Mouse (Mus musculus): ENCODE measurements around the gene Slc16a3. TPM values are rescaled to one million over a fixed set of nuclear protein-coding genes. Genes with fewer than 3 reads are reported as not detected.

Slc16a3 gene
- polyA plus RNA-seq, 1 experiment from 2014 or later: 9.0 TPM

DNA sequence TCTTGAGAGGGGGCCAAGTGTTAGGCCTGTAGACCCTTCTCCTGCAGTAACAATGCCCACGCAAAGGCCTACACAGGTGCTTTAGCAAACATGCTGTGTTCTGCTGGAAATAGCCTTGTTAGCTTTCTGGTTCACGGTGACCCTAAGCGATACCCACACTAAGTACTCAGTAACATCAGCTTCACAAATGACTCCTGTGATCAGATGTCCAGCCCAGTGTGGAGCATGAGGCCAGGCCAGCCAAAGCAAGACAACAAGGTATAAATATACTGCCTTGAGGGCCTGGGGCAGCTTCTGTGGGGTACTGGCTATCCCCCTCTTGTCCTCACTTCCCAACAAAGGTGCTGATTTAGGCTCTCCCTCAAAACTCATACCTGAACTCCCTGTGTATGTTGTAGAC is 44.8 kb downstream of the Slc16a3 start:
- Histone ChIP-seq H3K27ac (ENCODE audit: low read length) (no peak overlapping the region), H3K9me3 (replicated peaks; ENCODE audit: control insufficient read depth, low read length, poor library complexity, severe bottlenecking) (no peaks in the 10 kb centered on the region), H3K4me2 (ENCODE audit: low read length) (no peak overlapping the region), H3K4me1 (ENCODE audit: control insufficient read depth, insufficient read depth, low read length) (peaks cover 33% of the 10 kb centered on the region), H3K36me3 (ENCODE audit: control insufficient read depth, insufficient read depth, low read length) (no peaks in the 10 kb centered on the region), H3K9ac (ENCODE audit: low read depth, low read length) (no peak overlapping the region), H3K27me3 (ENCODE audit: control insufficient read depth, insufficient read depth, low read depth, low read length) (no peaks in the 10 kb centered on the region), H3K4me3 (ENCODE audit: low read depth, low read length) (no peak overlapping the region)
- ATAC-seq: no peak
- 97% methylated on average over 3 of the region's 3 CpGs for WGBS

DNA sequence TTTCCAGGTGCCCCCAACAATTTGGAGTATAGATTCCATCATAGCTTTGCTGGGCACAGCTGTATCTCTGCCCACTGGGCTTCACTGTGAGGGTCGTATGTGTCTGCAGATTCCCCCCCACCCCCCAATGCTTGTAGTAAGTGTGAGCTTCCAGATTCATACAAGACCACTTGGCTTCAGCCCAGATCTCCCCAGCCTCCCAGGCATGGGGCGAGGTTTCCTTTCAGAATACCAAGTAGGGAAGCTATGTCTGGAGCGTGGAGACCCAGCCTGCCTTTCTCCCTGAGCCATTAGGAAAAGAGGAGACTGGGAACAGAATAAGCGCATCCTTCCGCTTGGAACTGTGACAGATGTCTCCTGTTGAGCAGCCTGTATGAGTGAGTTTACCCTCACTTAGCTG is 45.3 kb downstream of the Slc16a3 start:
- H3K4me2 ChIP-seq (ENCODE audit: low read length): no peak overlapping the region
- no peaks in the 10 kb centered on the region for H3K27me3 ChIP-seq (ENCODE audit: control insufficient read depth, insufficient read depth, low read depth, low read length)
- ATAC-seq: no peak
- no peak overlapping the region for H3K27ac ChIP-seq (ENCODE audit: low read length)
- no peaks in the 10 kb centered on the region for H3K36me3 ChIP-seq (ENCODE audit: control insufficient read depth, insufficient read depth, low read length)
- no peak overlapping the region for H3K4me3 ChIP-seq (ENCODE audit: low read depth, low read length)
- no peak overlapping the region for H3K9ac ChIP-seq (ENCODE audit: low read depth, low read length)
- H3K4me1 ChIP-seq (ENCODE audit: control insufficient read depth, insufficient read depth, low read length): peaks cover 28% of the 10 kb centered on the region
- 65% methylated on average over 5 of the region's 5 CpGs for WGBS
- no peaks in the 10 kb centered on the region for H3K9me3 ChIP-seq (replicated peaks; ENCODE audit: control insufficient read depth, low read length, poor library complexity, severe bottlenecking)

DNA sequence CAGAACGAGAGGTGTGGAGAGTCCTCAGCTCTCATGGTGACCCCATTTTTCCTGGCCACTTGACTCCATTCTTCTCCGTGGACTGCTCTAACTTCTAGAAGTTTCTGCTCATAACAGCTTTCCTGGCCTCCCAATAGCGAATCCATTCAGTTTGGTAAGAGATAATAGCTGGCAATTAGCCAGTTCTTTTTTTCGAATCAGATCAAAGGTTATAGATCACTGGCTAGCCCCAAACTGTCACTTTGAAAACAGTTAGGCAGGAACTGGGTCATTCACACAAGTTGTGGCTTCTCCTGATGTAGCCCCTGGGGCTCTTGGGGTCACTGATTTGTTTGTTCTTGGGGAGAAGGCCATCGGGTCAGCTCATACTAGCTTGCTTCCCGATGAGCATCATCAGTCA is 46.5 kb downstream of the Slc16a3 start:
- Histone ChIP-seq H3K9me3 (replicated peaks; ENCODE audit: control insufficient read depth, low read length, poor library complexity, severe bottlenecking) (no peaks in the 10 kb centered on the region), H3K9ac (ENCODE audit: low read depth, low read length) (no peak overlapping the region), H3K4me3 (ENCODE audit: low read depth, low read length) (no peak overlapping the region), H3K36me3 (ENCODE audit: control insufficient read depth, insufficient read depth, low read length) (no peaks in the 10 kb centered on the region), H3K27me3 (ENCODE audit: control insufficient read depth, insufficient read depth, low read depth, low read length) (no peaks in the 10 kb centered on the region), H3K27ac (ENCODE audit: low read length) (no peak overlapping the region), H3K4me1 (ENCODE audit: control insufficient read depth, insufficient read depth, low read length) (peaks cover 17% of the 10 kb centered on the region), H3K4me2 (ENCODE audit: low read length) (no peak overlapping the region)
- no peak for ATAC-seq
- WGBS: 91% methylated on average over 6 of the region's 6 CpGs

DNA sequence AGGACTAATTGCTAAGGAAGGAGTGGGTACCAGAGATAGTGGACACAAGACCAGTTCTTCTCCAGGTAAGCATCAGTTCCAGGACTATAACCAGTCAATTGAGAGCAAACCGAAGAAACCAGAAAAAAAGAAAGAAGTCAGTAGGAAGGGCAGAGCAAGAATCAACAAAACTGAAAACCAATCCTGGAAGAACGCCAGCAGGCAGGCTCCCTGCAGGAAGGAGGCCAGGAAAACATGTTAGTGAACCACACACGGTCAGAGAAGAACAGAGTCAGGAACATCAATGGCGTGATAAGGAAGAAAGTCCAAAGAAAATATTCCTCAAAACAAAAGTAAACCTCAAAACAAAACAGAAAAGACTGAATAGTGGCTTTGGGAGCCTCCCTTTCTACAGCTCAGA is 53.7 kb downstream of the Slc16a3 start:
- Histone ChIP-seq H3K36me3 (ENCODE audit: control insufficient read depth, insufficient read depth, low read length) (no peaks in the 10 kb centered on the region), H3K9ac (ENCODE audit: low read depth, low read length) (no peak overlapping the region), H3K4me3 (ENCODE audit: low read depth, low read length) (no peak overlapping the region), H3K4me2 (ENCODE audit: low read length) (no peak overlapping the region), H3K27me3 (ENCODE audit: control insufficient read depth, insufficient read depth, low read depth, low read length) (no peaks in the 10 kb centered on the region), H3K9me3 (replicated peaks; ENCODE audit: control insufficient read depth, low read length, poor library complexity, severe bottlenecking) (no peaks in the 10 kb centered on the region), H3K4me1 (ENCODE audit: control insufficient read depth, insufficient read depth, low read length) (no peaks in the 10 kb centered on the region), H3K27ac (ENCODE audit: low read length) (no peak overlapping the region)
- WGBS: 79% methylated on average over 4 of the region's 4 CpGs
- ATAC-seq: no peak

DNA sequence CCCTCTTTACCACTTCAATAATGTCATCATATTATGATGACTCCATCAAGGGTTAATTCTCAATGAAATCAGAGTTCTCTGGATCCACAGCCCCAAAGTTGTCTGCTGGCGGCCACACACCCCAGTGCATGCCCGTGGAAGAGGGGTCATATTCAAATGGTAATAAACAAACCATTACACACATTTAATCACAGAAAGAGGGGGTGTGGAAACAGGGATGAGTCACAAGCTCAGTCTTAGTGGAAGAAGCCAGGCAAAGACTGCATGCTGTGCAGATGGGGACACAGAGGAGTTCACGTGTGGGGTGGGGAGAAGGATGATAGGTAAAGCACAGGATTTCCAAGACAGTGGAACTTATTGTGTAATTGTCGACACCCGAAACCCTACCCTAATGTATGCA is 56.0 kb downstream of the Slc16a3 start:
- Histone ChIP-seq H3K4me3 (ENCODE audit: low read depth, low read length) (no peak overlapping the region), H3K9me3 (replicated peaks; ENCODE audit: control insufficient read depth, low read length, poor library complexity, severe bottlenecking) (no peaks in the 10 kb centered on the region), H3K4me2 (ENCODE audit: low read length) (no peak overlapping the region), H3K27ac (ENCODE audit: low read length) (no peak overlapping the region), H3K27me3 (ENCODE audit: control insufficient read depth, insufficient read depth, low read depth, low read length) (no peaks in the 10 kb centered on the region), H3K9ac (ENCODE audit: low read depth, low read length) (no peak overlapping the region), H3K4me1 (ENCODE audit: control insufficient read depth, insufficient read depth, low read length) (no peaks in the 10 kb centered on the region), H3K36me3 (ENCODE audit: control insufficient read depth, insufficient read depth, low read length) (no peaks in the 10 kb centered on the region)
- no peak for ATAC-seq
- 61% methylated on average over 5 of the region's 5 CpGs for WGBS

DNA sequence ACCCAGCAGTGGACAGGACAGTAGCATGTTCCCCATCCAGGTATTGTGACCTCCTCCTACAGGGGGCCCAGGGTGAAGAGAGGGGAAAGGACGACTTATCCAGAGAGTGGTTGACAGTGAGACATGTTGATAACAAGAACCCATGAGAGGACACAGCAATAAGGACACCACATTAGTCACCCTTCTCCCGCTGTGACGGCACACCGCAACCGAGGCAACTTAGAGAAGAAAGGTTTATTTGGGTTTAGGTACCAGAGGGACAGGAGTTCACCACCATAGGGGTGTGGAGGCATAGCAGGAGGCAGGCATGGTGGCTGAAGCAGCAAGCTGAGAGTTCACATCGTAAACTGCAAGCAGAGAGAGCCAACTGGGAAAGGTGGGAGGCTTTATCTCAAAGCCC is 57.9 kb downstream of the Slc16a3 start:
- H3K9ac ChIP-seq (ENCODE audit: low read depth, low read length): no peak overlapping the region
- H3K4me1 ChIP-seq (ENCODE audit: control insufficient read depth, insufficient read depth, low read length): no peaks in the 10 kb centered on the region
- H3K27ac ChIP-seq (ENCODE audit: low read length): no peak overlapping the region
- ATAC-seq: no peak
- H3K4me3 ChIP-seq (ENCODE audit: low read depth, low read length): no peak overlapping the region
- 79% methylated on average over 6 of the region's 6 CpGs for WGBS
- no peaks in the 10 kb centered on the region for H3K9me3 ChIP-seq (replicated peaks; ENCODE audit: control insufficient read depth, low read length, poor library complexity, severe bottlenecking)
- no peak overlapping the region for H3K4me2 ChIP-seq (ENCODE audit: low read length)
- H3K27me3 ChIP-seq (ENCODE audit: control insufficient read depth, insufficient read depth, low read depth, low read length): no peaks in the 10 kb centered on the region
- H3K36me3 ChIP-seq (ENCODE audit: control insufficient read depth, insufficient read depth, low read length): no peaks in the 10 kb centered on the region

DNA sequence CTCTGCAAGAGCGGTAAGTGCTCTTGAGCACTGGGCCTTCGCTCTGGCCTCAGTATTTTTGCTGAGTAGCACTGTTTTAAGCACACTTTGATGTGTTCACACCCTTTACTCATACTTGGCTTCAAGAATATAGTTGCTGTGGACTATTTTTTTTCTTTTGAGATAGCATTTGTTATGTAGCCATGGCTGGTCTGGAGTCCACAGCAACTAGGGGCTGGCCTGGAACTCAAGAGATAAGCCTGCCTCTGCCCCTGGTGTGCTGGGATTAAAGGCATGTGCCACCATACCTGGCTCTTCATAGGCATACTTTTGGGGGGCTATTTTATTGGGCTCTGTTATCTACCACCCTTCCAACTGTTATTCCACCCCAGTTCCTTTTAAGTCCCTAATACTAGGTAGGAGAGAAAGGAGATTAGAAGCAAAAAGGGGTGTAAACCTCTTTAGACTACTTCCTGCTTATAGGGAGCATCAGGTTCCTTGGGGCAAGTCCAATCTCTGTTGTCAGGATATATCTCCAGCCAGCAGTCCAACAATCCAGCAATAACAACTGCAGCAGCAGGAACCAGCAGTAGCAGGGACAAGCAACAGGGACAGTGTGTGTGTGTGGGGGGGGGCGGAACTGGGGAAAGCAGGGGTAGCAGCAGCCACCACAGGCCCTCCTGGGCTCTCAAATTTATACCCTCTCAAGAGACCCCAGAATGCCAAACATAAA is 61.9 kb downstream of the Slc16a3 start:
- Histone ChIP-seq H3K9me3 (replicated peaks; ENCODE audit: control insufficient read depth, low read length, poor library complexity, severe bottlenecking) (no peaks in the 10 kb centered on the region), H3K27ac (ENCODE audit: low read length) (no peak overlapping the region), H3K27me3 (ENCODE audit: control insufficient read depth, insufficient read depth, low read depth, low read length) (no peaks in the 10 kb centered on the region), H3K4me1 (ENCODE audit: control insufficient read depth, insufficient read depth, low read length) (no peaks in the 10 kb centered on the region), H3K36me3 (ENCODE audit: control insufficient read depth, insufficient read depth, low read length) (no peaks in the 10 kb centered on the region), H3K4me2 (ENCODE audit: low read length) (no peak overlapping the region), H3K9ac (ENCODE audit: low read depth, low read length) (no peak overlapping the region), H3K4me3 (ENCODE audit: low read depth, low read length) (no peak overlapping the region)
- ATAC-seq: no peak
- WGBS: 100% methylated on average over 3 of the region's 3 CpGs

Other genes with a start within 250 kb of the Slc16a3 start
- gene Cenpx, start 234.7 kb upstream of the Slc16a3 start, polyA plus RNA-seq (2015; fragmentation: Nextera tagmentation; extraction: Ambion mirVana): 88.8 and 92.2 TPM in 2 replicates
- 86.6 and 87.9 TPM in 2 replicates for gene Lrrc45, start 234.6 kb upstream of the Slc16a3 start, polyA plus RNA-seq (2015; fragmentation: Nextera tagmentation; extraction: Ambion mirVana)
- gene Rac3, start 227.0 kb upstream of the Slc16a3 start, polyA plus RNA-seq (2015; fragmentation: Nextera tagmentation; extraction: Ambion mirVana): 624 and 719 TPM in 2 replicates
- gene Dcxr, start 221.2 kb upstream of the Slc16a3 start, polyA plus RNA-seq (2015; fragmentation: Nextera tagmentation; extraction: Ambion mirVana): 5.8 and 7.0 TPM in 2 replicates
- gene Cbr2, start 216.4 kb upstream of the Slc16a3 start, polyA plus RNA-seq (2015; fragmentation: Nextera tagmentation; extraction: Ambion mirVana): 0.87 and 1.6 TPM in 2 replicates
- 1.3 and 2.8 TPM in 2 replicates for gene Hmga1b, start 185.7 kb upstream of the Slc16a3 start, polyA plus RNA-seq (2015; fragmentation: Nextera tagmentation; extraction: Ambion mirVana)
- gene Rfng, start 164.3 kb upstream of the Slc16a3 start, polyA plus RNA-seq (2015; fragmentation: Nextera tagmentation; extraction: Ambion mirVana): 133 and 145 TPM in 2 replicates
- gene Gps1, start 164.2 kb upstream of the Slc16a3 start, polyA plus RNA-seq (2015; fragmentation: Nextera tagmentation; extraction: Ambion mirVana): 270 and 288 TPM in 2 replicates
- 38.1 and 42.2 TPM in 2 replicates for gene Dus1l, start 152.1 kb upstream of the Slc16a3 start, polyA plus RNA-seq (2015; fragmentation: Nextera tagmentation; extraction: Ambion mirVana)
- 102 and 108 TPM in 2 replicates for gene Fasn, start 123.9 kb upstream of the Slc16a3 start, polyA plus RNA-seq (2015; fragmentation: Nextera tagmentation; extraction: Ambion mirVana)
- gene Ccdc57, start 15.6 kb upstream of the Slc16a3 start, polyA plus RNA-seq (2015; fragmentation: Nextera tagmentation; extraction: Ambion mirVana): 6.8 and 7.1 TPM in 2 replicates
- gene Csnk1d, start 42.9 kb downstream of the Slc16a3 start, polyA plus RNA-seq (2015; fragmentation: Nextera tagmentation; extraction: Ambion mirVana): 153 and 161 TPM in 2 replicates
- gene Cd7, start 90.9 kb downstream of the Slc16a3 start, polyA plus RNA-seq (2015; fragmentation: Nextera tagmentation; extraction: Ambion mirVana): not detected in 2 replicates
- not detected in 2 replicates for gene Sectm1b, start 115.1 kb downstream of the Slc16a3 start, polyA plus RNA-seq (2015; fragmentation: Nextera tagmentation; extraction: Ambion mirVana)
- gene Sectm1a, start 132.7 kb downstream of the Slc16a3 start, polyA plus RNA-seq (2015; fragmentation: Nextera tagmentation; extraction: Ambion mirVana): not detected in 2 replicates
- gene Tex19.2, start 170.2 kb downstream of the Slc16a3 start, polyA plus RNA-seq (2015; fragmentation: Nextera tagmentation; extraction: Ambion mirVana): not detected in 2 replicates
- not detected in 2 replicates for gene Tex19.1, start 197.7 kb downstream of the Slc16a3 start, polyA plus RNA-seq (2015; fragmentation: Nextera tagmentation; extraction: Ambion mirVana)
- 0.83 and 1.1 TPM in 2 replicates for gene Uts2r, start 211.8 kb downstream of the Slc16a3 start, polyA plus RNA-seq (2015; fragmentation: Nextera tagmentation; extraction: Ambion mirVana)